Mouse (Mus musculus): ENCODE data around the gene Ktn1.
A peak's percentile ranks its signal among the peaks of the same experiment; 100 is the strongest.

Ktn1 gene

GRCm38 (mm10) chr14:47648218-47648617 lies at the start of gene Ktn1:
Ktn1 (plus strand) TSS chr14:47648448.
- peak; percentile 19 for DNase-seq (ENCODE audit: extremely low spot score)

GRCm38 (mm10) chr14:47613254-47613653 lies 35.0 kb upstream of the Ktn1 start:
- DNase-seq (ENCODE audit: extremely low spot score), result no peak

- no peak for DNase-seq (ENCODE audit: extremely low spot score)
Observed at GRCm38 (mm10) chr14:47618891-47619290, 29.4 kb upstream of the Ktn1 start.

GRCm38 (mm10) chr14:47621901-47622300 lies 26.3 kb upstream of the Ktn1 start:
- no peak for DNase-seq (ENCODE audit: extremely low spot score)

GRCm38 (mm10) chr14:47624837-47625236 lies 23.4 kb upstream of the Ktn1 start:
- no peak for DNase-seq (ENCODE audit: extremely low spot score)

- no peak for DNase-seq (ENCODE audit: extremely low spot score)
Observed at GRCm38 (mm10) chr14:47626143-47626542, 22.1 kb upstream of the Ktn1 start.

GRCm38 (mm10) chr14:47626812-47627211 lies 21.4 kb upstream of the Ktn1 start:
- DNase-seq (ENCODE audit: extremely low spot score), result no peak

- DNase-seq (ENCODE audit: extremely low spot score), result no peak
Observed at GRCm38 (mm10) chr14:47627360-47627759, 20.9 kb upstream of the Ktn1 start.

- DNase-seq (ENCODE audit: extremely low spot score), result no peak
Observed at GRCm38 (mm10) chr14:47632419-47632818, 15.8 kb upstream of the Ktn1 start.

- DNase-seq (ENCODE audit: extremely low spot score), result peak; percentile 14
Observed at GRCm38 (mm10) chr14:47634410-47634809, 13.8 kb upstream of the Ktn1 start.

- no peak for DNase-seq (ENCODE audit: extremely low spot score)
Observed at GRCm38 (mm10) chr14:47634846-47635245, 13.4 kb upstream of the Ktn1 start.

- no peak for DNase-seq (ENCODE audit: extremely low spot score)
Observed at GRCm38 (mm10) chr14:47638316-47638895, 9.8 kb upstream of the Ktn1 start.

- no peak for DNase-seq (ENCODE audit: extremely low spot score)
Observed at GRCm38 (mm10) chr14:47645620-47646019, 2.6 kb upstream of the Ktn1 start.

- DNase-seq (ENCODE audit: extremely low spot score), result no peak
Observed at GRCm38 (mm10) chr14:47646246-47646645, 2.0 kb upstream of the Ktn1 start.

- no peak for DNase-seq (ENCODE audit: extremely low spot score)
Observed at GRCm38 (mm10) chr14:47646696-47647516, 1.3 kb upstream of the Ktn1 start.

- DNase-seq (ENCODE audit: extremely low spot score), result peak; percentile 87
Observed at GRCm38 (mm10) chr14:47648706-47649630, 720 bp downstream of the Ktn1 start.

GRCm38 (mm10) chr14:47649631-47650337 lies 1.5 kb downstream of the Ktn1 start:
- DNase-seq (ENCODE audit: extremely low spot score), result peak; percentile 80

- peak; percentile 13 for DNase-seq (ENCODE audit: extremely low spot score)
Observed at GRCm38 (mm10) chr14:47650338-47650720, 2.1 kb downstream of the Ktn1 start.

GRCm38 (mm10) chr14:47651272-47651671 lies 3.0 kb downstream of the Ktn1 start:
- DNase-seq (ENCODE audit: extremely low spot score), result no peak

GRCm38 (mm10) chr14:47655444-47655843 lies 7.2 kb downstream of the Ktn1 start:
- DNase-seq (ENCODE audit: extremely low spot score), result no peak

- DNase-seq (ENCODE audit: extremely low spot score), result no peak
Observed at GRCm38 (mm10) chr14:47663844-47664469, 15.7 kb downstream of the Ktn1 start.

Data from embryo, embryonic 9.5 days (tissue).